Mouse (Mus musculus) heart, embryonic 11.5 days (tissue): Measurements from ENCODE around the gene Adam34. TPM values are rescaled to one million over a fixed set of nuclear protein-coding genes. Genes with fewer than 3 reads are reported as not detected.
"Not testable (repeated sequence)": the region's sequence is repeated elsewhere in the genome, so short reads cannot be mapped to it uniquely, and the experiment has no call there.

Source experiments
- ATAC-seq: fragments of 200-750 bp; cut with Nextera tagmentation; replicated peaks from 2 replicates; pipeline ENCODE4 v1.8.0; 2017; ENCODE audit warnings: moderate library complexity; ENCODE audit not compliant: insufficient number of reproducible peaks, low FRiP score, low TSS enrichment
- H3K27ac ChIP-seq: fragments of 300-500 bp; sonication (generic); 2 replicates; pipeline ENCODE4 v1.5.1; 2014; ENCODE audit warnings: mild to moderate bottlenecking, low read depth, low read length
- H3K27me3 ChIP-seq: fragments of 300-500 bp; sonication (generic); 2 replicates; pipeline ENCODE4 v1.6.1; 2014; ENCODE audit warnings: mild to moderate bottlenecking, low read length, mixed read lengths; ENCODE audit not compliant: control insufficient read depth, insufficient read depth
- H3K36me3 ChIP-seq: fragments of 300-500 bp; sonication (generic); 2 replicates; pipeline ENCODE4 v1.6.1; 2014; ENCODE audit warnings: mild to moderate bottlenecking, low read length, moderate library complexity, mixed read lengths; ENCODE audit not compliant: control insufficient read depth, insufficient read depth
- H3K4me1 ChIP-seq: fragments of 300-500 bp; sonication (generic); 2 replicates; pipeline ENCODE4 v1.6.1; 2014; ENCODE audit warnings: low read length; ENCODE audit not compliant: control insufficient read depth, insufficient read depth
- H3K4me2 ChIP-seq: fragments of 300-500 bp; sonication (generic); 2 replicates; pipeline ENCODE4 v1.6.1; 2014; ENCODE audit warnings: mild to moderate bottlenecking, moderate library complexity
- H3K4me3 ChIP-seq: fragments of 300-500 bp; sonication (generic); 2 replicates; pipeline ENCODE4 v1.5.1; 2014; ENCODE audit warnings: low read depth, low read length
- H3K9ac ChIP-seq: fragments of 300-500 bp; sonication (generic); 2 replicates; pipeline ENCODE4 v1.6.1; 2014; ENCODE audit warnings: mild to moderate bottlenecking, low read depth, low read length, moderate library complexity
- H3K9me3 ChIP-seq: fragments of 300-500 bp; sonication (generic); replicated peaks from 2 replicates; pipeline ENCODE4 v1.6.1; 2016; ENCODE audit warnings: low read length; ENCODE audit not compliant: control insufficient read depth
- WGBS: fragments of 180-500 bp; shearing (Covaris S2); extraction: QIAGEN DNeasy Blood & Tissue Kit; methylation state at CpG from one replicate; pipeline ENCODE4 v1.1.7; 2014; ENCODE audit not compliant: insufficient replicate concordance; 5-methylcytosine and 5-hydroxymethylcytosine counted together
- polyA plus RNA-seq: library from polyadenylated mRNA; unstranded; fragments of >200 nt; fragmentation: Nextera tagmentation; extraction: Ambion mirVana; gene quantifications from 2 replicates; pipeline ENCODE4 v1.2.1, GENCODE M21; 2014

The Adam34 gene
- polyA plus RNA-seq = not detected in 2 replicates

GRCm38 (mm10) chr8:43709949-43710348 lies at the start of gene Adam34:
Gene Adam34 (minus strand): TSS chr8:43710049.
- Histone ChIP-seq H3K27me3 (no peaks in the 10 kb centered on the region), H3K4me2 (no peak within 1 kb of the TSS), H3K4me1 (no peaks in the 10 kb centered on the region), H3K27ac (no peak within 1 kb of the TSS), H3K9me3 (no peaks in the 10 kb centered on the region), H3K9ac (no peak within 1 kb of the TSS), H3K36me3 (no peaks in the 10 kb centered on the region), H3K4me3 (no peak within 1 kb of the TSS)
- no peak for ATAC-seq

- no peak for ATAC-seq
- H3K36me3 ChIP-seq = no peaks in the 10 kb centered on the region
- no peaks in the 10 kb centered on the region for H3K4me1 ChIP-seq
- no peak within 1 kb of the TSS for H3K4me2 ChIP-seq
- H3K9ac ChIP-seq = no peak within 1 kb of the TSS
- 84% methylated on average over 3 of the region's 3 CpGs for WGBS
- H3K27ac ChIP-seq = no peak within 1 kb of the TSS
- no peaks in the 10 kb centered on the region for H3K27me3 ChIP-seq
- no peaks in the 10 kb centered on the region for H3K9me3 ChIP-seq
- H3K4me3 ChIP-seq = no peak within 1 kb of the TSS
Measured at GRCm38 (mm10) chr8:43627176-43627575, 82.7 kb downstream of the Adam34 start, which contains the start of gene Gm5346. Gene Gm5346 (minus strand): TSS chr8:43627276.

GRCm38 (mm10) chr8:43616046-43616445 lies 93.8 kb downstream of the Adam34 start:
- no peaks in the 10 kb centered on the region for H3K27me3 ChIP-seq
- no peaks in the 10 kb centered on the region for H3K9me3 ChIP-seq
- H3K36me3 ChIP-seq = no peaks in the 10 kb centered on the region
- no peaks in the 10 kb centered on the region for H3K4me1 ChIP-seq
- ATAC-seq = no peak
- no peak overlapping the region for H3K9ac ChIP-seq
- no peak overlapping the region for H3K27ac ChIP-seq
- WGBS = 87% methylated on average over 1 of the region's 1 CpGs
- no peak overlapping the region for H3K4me2 ChIP-seq
- no peak overlapping the region for H3K4me3 ChIP-seq

GRCm38 (mm10) chr8:43603657-43604056 lies 106.2 kb downstream of the Adam34 start:
- H3K27me3 ChIP-seq, H3K9me3 ChIP-seq, H3K4me1 ChIP-seq, H3K27ac ChIP-seq, H3K4me3 ChIP-seq, H3K36me3 ChIP-seq, ATAC-seq, H3K9ac ChIP-seq, H3K4me2 ChIP-seq: not testable (repeated sequence)
- WGBS = 73% methylated on average over 13 of the region's 13 CpGs

GRCm38 (mm10) chr8:43603166-43603565 lies 106.7 kb downstream of the Adam34 start:
- not testable (repeated sequence) for H3K36me3 ChIP-seq, H3K27ac ChIP-seq, H3K4me3 ChIP-seq, ATAC-seq, H3K9ac ChIP-seq, H3K9me3 ChIP-seq, H3K4me1 ChIP-seq, H3K27me3 ChIP-seq, H3K4me2 ChIP-seq
- 86% methylated on average over 15 of the region's 15 CpGs for WGBS

Other genes with a start within 250 kb of the Adam34 start
- not detected in 2 replicates for gene Adam26b, start 181.9 kb downstream of the Adam34 start, polyA plus RNA-seq
- gene Adam26a, start 133.3 kb downstream of the Adam34 start, polyA plus RNA-seq = not detected in 2 replicates
- not detected in 2 replicates for gene Gm5346, start 82.8 kb downstream of the Adam34 start, polyA plus RNA-seq